Mouse (Mus musculus) limb, embryonic 12.5 days (tissue): ENCODE results near the gene Olfr1445. TPM values are rescaled to one million over a fixed set of nuclear protein-coding genes. Genes with fewer than 3 reads are reported as not detected.

Experiments
- ATAC-seq: fragments of 200-750 bp; cut with Nextera tagmentation; 2 replicates; pipeline ENCODE4 v1.8.0; 2017; ENCODE audit warnings: low read depth, moderate TSS enrichment; ENCODE audit not compliant: insufficient number of reproducible peaks, insufficient read depth, low FRiP score, low TSS enrichment
- H3K27ac ChIP-seq: fragments of 300-500 bp; sonication (generic); 2 replicates; pipeline ENCODE4 v1.5.1; 2016; ENCODE audit warnings: mild to moderate bottlenecking, moderate library complexity
- H3K27me3 ChIP-seq: fragments of 300-500 bp; sonication (generic); 2 replicates; pipeline ENCODE4 v1.6.1; 2016; ENCODE audit warnings: mild to moderate bottlenecking, moderate library complexity
- H3K36me3 ChIP-seq: fragments of 300-500 bp; sonication (generic); 2 replicates; pipeline ENCODE4 v1.6.1; 2016; ENCODE audit warnings: mild to moderate bottlenecking, moderate library complexity
- H3K4me1 ChIP-seq: fragments of 300-500 bp; sonication (generic); replicated peaks from 2 replicates; pipeline ENCODE4 v1.6.1; 2016
- H3K4me2 ChIP-seq: fragments of 300-500 bp; sonication (generic); 2 replicates; pipeline ENCODE4 v1.6.1; 2016; ENCODE audit warnings: mild to moderate bottlenecking, moderate library complexity
- H3K4me3 ChIP-seq: fragments of 300-500 bp; sonication (generic); replicated peaks from 2 replicates; pipeline ENCODE4 v1.5.1; 2016; ENCODE audit warnings: mild to moderate bottlenecking
- H3K9ac ChIP-seq: fragments of 300-500 bp; sonication (generic); replicated peaks from 2 replicates; pipeline ENCODE4 v1.6.1; 2016; ENCODE audit warnings: mild to moderate bottlenecking, moderate library complexity
- H3K9me3 ChIP-seq: fragments of 300-500 bp; sonication (generic); 2 replicates; pipeline ENCODE4 v1.6.1; 2016; ENCODE audit warnings: mild to moderate bottlenecking, moderate library complexity
- WGBS: fragments of 180-500 bp; shearing (Covaris S2); methylation state at CpG from one replicate; pipeline ENCODE4 v1.1.7; 2016; 5-methylcytosine and 5-hydroxymethylcytosine counted together
- polyA plus RNA-seq: library from polyadenylated mRNA; unstranded; fragments of >200 nt; fragmentation: Nextera tagmentation; extraction: Ambion mirVana; gene quantifications from 2 replicates; pipeline ENCODE4 v1.2.1, GENCODE M21; 2016

Gene Olfr1445
- polyA plus RNA-seq, result not detected in 2 replicates

DNA sequence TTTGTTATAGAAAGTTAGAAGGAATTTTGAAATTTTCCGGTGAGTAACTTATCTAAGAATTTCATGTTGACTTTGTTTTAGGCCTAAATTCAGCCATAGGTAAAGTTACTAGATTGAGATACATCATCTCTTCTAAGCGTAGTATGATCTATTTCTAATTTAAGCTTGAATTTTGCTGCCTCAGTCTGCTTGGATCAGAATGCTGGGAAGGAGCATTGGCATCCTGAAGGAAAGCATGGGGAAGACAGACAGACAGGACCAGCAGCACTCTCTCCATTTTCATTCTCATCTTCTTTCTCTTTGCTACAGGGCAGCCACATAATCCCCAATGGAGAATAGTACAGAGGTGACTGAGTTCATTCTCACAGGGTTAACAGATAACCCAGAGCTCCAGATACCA is at the start of gene Olfr1445:
Gene Olfr1445 (plus strand): TSS at position 301 of the 400 bp plus-strand sequence.
- H3K9ac ChIP-seq, result no peak within 1 kb of the TSS
- no peaks in the 10 kb centered on the region for H3K9me3 ChIP-seq
- no peaks in the 10 kb centered on the region for H3K36me3 ChIP-seq
- H3K4me3 ChIP-seq, result no peak within 1 kb of the TSS
- H3K27me3 ChIP-seq, result no peaks in the 10 kb centered on the region
- no peaks in the 10 kb centered on the region for H3K4me1 ChIP-seq
- H3K4me2 ChIP-seq, result no peak within 1 kb of the TSS
- H3K27ac ChIP-seq, result no peak within 1 kb of the TSS
- 90% methylated on average over 2 of the region's 2 CpGs for WGBS
- no peak for ATAC-seq

DNA sequence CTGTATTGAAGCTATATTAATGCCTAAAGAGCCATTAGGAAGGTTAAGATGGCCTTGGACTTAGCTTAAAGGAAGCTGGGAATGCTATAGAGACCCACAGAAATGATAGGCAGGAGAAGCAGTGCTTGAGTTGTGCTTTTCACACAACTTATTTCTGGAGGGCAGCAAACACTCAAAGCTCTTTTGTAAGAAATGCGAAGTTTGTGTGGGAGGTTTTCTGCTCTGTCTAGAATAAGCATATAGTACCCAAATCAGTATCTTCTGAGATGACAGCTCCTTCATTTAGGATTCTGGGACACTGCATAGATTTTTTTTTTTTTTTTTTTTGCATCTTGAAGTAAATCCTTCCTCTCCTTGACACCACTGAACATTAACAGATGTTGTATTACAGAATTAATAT is 45.1 kb upstream of the Olfr1445 start:
- Histone ChIP-seq H3K27me3 (no peaks in the 10 kb centered on the region), H3K9ac (no peak overlapping the region), H3K27ac (no peak overlapping the region), H3K9me3 (no peaks in the 10 kb centered on the region), H3K4me2 (no peak overlapping the region), H3K4me1 (no peaks in the 10 kb centered on the region), H3K36me3 (no peaks in the 10 kb centered on the region), H3K4me3 (no peak overlapping the region)
- ATAC-seq, result no peak
- WGBS, result 83% methylated on average over 1 of the region's 1 CpGs

DNA sequence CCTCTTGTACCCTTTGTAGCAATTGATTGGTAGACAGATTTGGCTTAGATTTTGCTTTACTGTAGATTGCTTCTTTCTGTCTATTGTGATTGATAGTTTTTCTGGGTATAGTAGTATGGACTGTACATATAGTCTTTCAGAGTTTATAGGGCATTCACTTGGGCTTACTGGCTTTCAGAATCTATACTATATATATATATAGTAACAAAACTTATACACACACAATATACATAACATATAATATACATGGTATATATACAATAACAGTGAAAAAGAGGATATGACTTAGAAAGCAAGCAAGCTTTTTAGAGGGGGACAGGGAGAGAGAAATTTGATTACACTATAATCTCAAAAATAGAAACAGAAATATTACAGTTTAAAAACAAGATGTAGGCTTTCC is 37.3 kb upstream of the Olfr1445 start, which contains the start of gene Gm5244:
Gene Gm5244 (plus strand): TSS at position 301 of the 400 bp plus-strand sequence.
- Histone ChIP-seq H3K4me2 (no peak within 1 kb of the TSS), H3K27me3 (no peaks in the 10 kb centered on the region), H3K27ac (no peak within 1 kb of the TSS), H3K9ac (no peak within 1 kb of the TSS), H3K9me3 (no peaks in the 10 kb centered on the region), H3K4me1 (no peaks in the 10 kb centered on the region), H3K4me3 (no peak within 1 kb of the TSS), H3K36me3 (no peaks in the 10 kb centered on the region)
- no peak for ATAC-seq

DNA sequence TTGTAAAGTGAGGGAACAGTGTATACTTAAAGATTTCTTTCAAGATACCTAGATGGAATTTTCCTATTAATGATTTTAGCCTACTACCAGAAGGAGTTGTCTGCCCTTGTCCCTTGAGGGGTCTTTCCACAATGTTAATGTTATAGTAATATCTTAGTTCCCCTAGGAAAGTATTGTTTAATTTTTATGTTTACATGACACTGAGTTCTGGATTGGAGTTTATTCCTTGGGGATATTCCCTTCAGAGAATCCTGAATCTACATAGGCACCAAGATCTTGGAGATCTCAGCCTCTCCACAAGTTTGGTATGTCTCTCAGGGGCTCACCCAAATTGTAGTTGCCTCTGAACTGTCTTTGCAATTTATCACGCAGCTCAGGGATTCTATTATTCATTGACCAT is 26.7 kb upstream of the Olfr1445 start, which contains the start of gene Olfr1444:
Gene Olfr1444 (plus strand): TSS at position 301 of the 400 bp plus-strand sequence.
- no peaks in the 10 kb centered on the region for H3K27me3 ChIP-seq
- H3K9me3 ChIP-seq, result no peaks in the 10 kb centered on the region
- H3K9ac ChIP-seq, result no peak within 1 kb of the TSS
- WGBS, result 54% methylated on average over 1 of the region's 1 CpGs
- H3K36me3 ChIP-seq, result no peaks in the 10 kb centered on the region
- ATAC-seq, result no peak
- no peaks in the 10 kb centered on the region for H3K4me1 ChIP-seq
- H3K4me2 ChIP-seq, result no peak within 1 kb of the TSS
- H3K27ac ChIP-seq, result no peak within 1 kb of the TSS
- no peak within 1 kb of the TSS for H3K4me3 ChIP-seq

DNA sequence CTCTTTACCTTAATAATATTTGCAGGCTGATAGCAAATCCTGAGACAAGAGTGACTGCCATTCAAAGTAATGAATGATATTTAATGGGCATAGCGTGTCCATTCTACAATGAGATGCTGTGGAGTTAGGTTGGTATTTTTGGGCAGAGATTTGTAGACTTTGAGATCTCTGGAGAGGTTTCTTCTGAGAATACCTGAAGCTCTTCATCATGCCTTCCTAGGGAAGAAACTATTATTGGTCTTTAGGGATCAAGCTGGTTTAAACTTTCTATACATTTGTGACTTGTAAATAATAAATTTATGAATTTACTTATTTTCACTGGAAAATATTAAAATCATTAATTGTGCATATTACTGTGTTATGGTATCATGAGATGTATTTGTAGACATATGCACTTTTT is 9.8 kb downstream of the Olfr1445 start, which contains the start of gene Olfr1446:
Gene Olfr1446 (minus strand): TSS at position 101 of the 400 bp plus-strand sequence.
- Histone ChIP-seq H3K36me3 (no peaks in the 10 kb centered on the region), H3K4me3 (no peak within 1 kb of the TSS), H3K27ac (no peak within 1 kb of the TSS), H3K9me3 (no peaks in the 10 kb centered on the region), H3K4me2 (no peak within 1 kb of the TSS), H3K9ac (no peak within 1 kb of the TSS), H3K27me3 (no peaks in the 10 kb centered on the region), H3K4me1 (no peaks in the 10 kb centered on the region)
- 88% methylated on average over 1 of the region's 1 CpGs for WGBS
- no peak for ATAC-seq

DNA sequence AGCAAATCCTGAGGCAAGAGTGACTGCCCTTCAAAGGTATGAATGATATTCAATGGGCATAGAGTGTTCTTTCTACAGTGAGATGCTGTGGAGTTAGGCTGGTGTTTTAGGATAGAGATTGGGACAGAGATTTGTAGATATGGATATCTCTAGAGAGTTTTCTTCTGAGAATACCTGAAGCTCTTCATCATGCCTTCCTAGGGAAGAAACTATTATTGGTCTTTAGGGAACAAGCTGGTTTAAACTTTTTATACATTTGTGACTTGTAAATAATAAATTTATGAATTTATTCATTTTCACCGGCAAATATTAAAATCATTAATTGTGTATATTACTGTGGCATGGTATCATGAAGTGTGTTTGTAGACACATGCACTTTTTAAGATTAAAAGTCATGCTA is 20.0 kb downstream of the Olfr1445 start, which contains the start of gene Olfr1447:
Gene Olfr1447 (minus strand): TSS at position 101 of the 400 bp plus-strand sequence.
- Histone ChIP-seq H3K27ac (no peak within 1 kb of the TSS), H3K4me2 (no peak within 1 kb of the TSS), H3K36me3 (no peaks in the 10 kb centered on the region), H3K4me3 (no peak within 1 kb of the TSS), H3K9me3 (peaks cover 5% of the 10 kb centered on the region; the same call in 1 of the 2 replicates), H3K4me1 (no peaks in the 10 kb centered on the region), H3K27me3 (no peaks in the 10 kb centered on the region), H3K9ac (no peak within 1 kb of the TSS)
- WGBS, result 95% methylated on average over 1 of the region's 1 CpGs
- ATAC-seq, result no peak

DNA sequence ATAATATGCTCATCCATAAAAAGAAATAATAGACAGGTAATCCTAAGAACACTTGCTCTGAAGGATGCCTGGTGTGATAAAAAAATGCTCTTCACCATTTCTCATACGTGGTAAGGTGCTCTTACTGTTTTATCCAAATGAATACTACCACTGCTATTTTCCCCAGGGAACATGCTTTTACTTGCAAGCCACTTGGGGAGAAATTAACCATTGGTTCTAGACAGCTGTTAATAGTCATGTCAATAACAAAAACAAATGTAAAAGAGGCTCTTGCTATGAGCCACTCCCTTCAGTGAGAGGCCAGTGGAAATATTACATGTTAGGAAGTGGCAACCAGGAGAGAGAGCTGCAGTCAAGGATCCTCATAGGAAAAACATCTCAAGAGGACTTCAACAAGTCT is 40.7 kb downstream of the Olfr1445 start, which contains the start of gene Olfr1448:
Gene Olfr1448 (minus strand): TSS at position 101 of the 400 bp plus-strand sequence.
- Histone ChIP-seq H3K27me3 (no peaks in the 10 kb centered on the region), H3K9ac (no peak within 1 kb of the TSS), H3K36me3 (no peaks in the 10 kb centered on the region), H3K4me2 (no peak within 1 kb of the TSS), H3K4me1 (no peaks in the 10 kb centered on the region), H3K4me3 (no peak within 1 kb of the TSS), H3K9me3 (peaks cover 2% of the 10 kb centered on the region; the same call in 1 of the 2 replicates), H3K27ac (no peak within 1 kb of the TSS)
- 72% methylated on average over 1 of the region's 1 CpGs for WGBS
- ATAC-seq, result no peak

DNA sequence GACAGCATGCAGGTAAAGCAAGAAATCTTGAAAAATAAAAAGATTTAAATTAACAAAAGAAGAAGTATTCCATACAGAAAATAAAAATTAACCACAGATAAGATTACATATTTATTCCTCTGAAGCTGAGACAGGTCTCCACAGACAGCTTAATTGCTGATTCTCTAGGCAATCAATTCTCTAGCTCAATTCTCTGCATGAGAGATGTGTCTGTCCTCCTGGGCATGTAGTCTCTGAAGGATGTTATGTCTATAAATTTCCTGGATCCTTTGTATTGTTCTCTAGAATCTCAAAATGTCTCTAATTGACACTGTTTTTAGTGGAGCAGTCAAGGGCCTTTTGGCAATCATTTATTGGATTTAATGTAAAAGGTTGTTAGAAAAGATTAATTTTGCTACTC is 46.9 kb downstream of the Olfr1445 start, which contains the start of gene Olfr1449:
Gene Olfr1449 (plus strand): TSS at position 301 of the 400 bp plus-strand sequence.
- H3K4me1 ChIP-seq, result no peaks in the 10 kb centered on the region
- no peak within 1 kb of the TSS for H3K9ac ChIP-seq
- H3K4me3 ChIP-seq, result no peak within 1 kb of the TSS
- no peak for ATAC-seq
- H3K27me3 ChIP-seq, result no peaks in the 10 kb centered on the region
- no peak within 1 kb of the TSS for H3K4me2 ChIP-seq
- peaks cover 23% of the 10 kb centered on the region; the same call in 1 of the 2 replicates for H3K9me3 ChIP-seq
- H3K27ac ChIP-seq, result no peak within 1 kb of the TSS
- no peaks in the 10 kb centered on the region for H3K36me3 ChIP-seq

Other genes starting within 250 kb of the Olfr1445 start
- gene Olfr1442, start 213.4 kb upstream of the Olfr1445 start, polyA plus RNA-seq, result not detected in 2 replicates
- gene Olfr1443, start 205.7 kb upstream of the Olfr1445 start, polyA plus RNA-seq, result not detected in 2 replicates
- not detected in 2 replicates for gene Keg1, start 188.1 kb upstream of the Olfr1445 start, polyA plus RNA-seq
- gene Cntf, start 118.2 kb upstream of the Olfr1445 start, polyA plus RNA-seq, result 1.7 and 2.3 TPM in 2 replicates
- 16.5 and 17.1 TPM in 2 replicates for gene Zfp91, start 87.7 kb upstream of the Olfr1445 start, polyA plus RNA-seq
- gene Lpxn, start 87.7 kb upstream of the Olfr1445 start, polyA plus RNA-seq, result 0.98 and 1.3 TPM in 2 replicates
- not detected in 2 replicates for gene Gm5244, start 37.2 kb upstream of the Olfr1445 start, polyA plus RNA-seq
- gene Olfr1444, start 26.6 kb upstream of the Olfr1445 start, polyA plus RNA-seq, result not detected in 2 replicates
- not detected in 2 replicates for gene Olfr1446, start 9.7 kb downstream of the Olfr1445 start, polyA plus RNA-seq
- not detected in 2 replicates for gene Olfr1447, start 19.9 kb downstream of the Olfr1445 start, polyA plus RNA-seq
- not detected in 2 replicates for gene Olfr1448, start 40.6 kb downstream of the Olfr1445 start, polyA plus RNA-seq
- gene Olfr1449, start 47.0 kb downstream of the Olfr1445 start, polyA plus RNA-seq, result not detected in 2 replicates
- gene Olfr1450, start 66.4 kb downstream of the Olfr1445 start, polyA plus RNA-seq, result not detected in 2 replicates
- gene Olfr1451, start 111.2 kb downstream of the Olfr1445 start, polyA plus RNA-seq, result not detected in 2 replicates
- not detected in 2 replicates for gene Olfr1453, start 144.5 kb downstream of the Olfr1445 start, polyA plus RNA-seq
- not detected in 2 replicates for gene Olfr1454, start 176.8 kb downstream of the Olfr1445 start, polyA plus RNA-seq
- gene Olfr1457, start 214.0 kb downstream of the Olfr1445 start, polyA plus RNA-seq, result not detected in 2 replicates
- gene Olfr1458, start 222.9 kb downstream of the Olfr1445 start, polyA plus RNA-seq, result not detected in 2 replicates